Mouse (Mus musculus): Measurements from ENCODE around the gene Atp10b. TPM values are rescaled to one million over a fixed set of nuclear protein-coding genes. Genes with fewer than 3 reads are reported as not detected.

Atp10b gene
- polyA plus RNA-seq, 1 experiment from 2014 or later, result 0.11 TPM

DNA sequence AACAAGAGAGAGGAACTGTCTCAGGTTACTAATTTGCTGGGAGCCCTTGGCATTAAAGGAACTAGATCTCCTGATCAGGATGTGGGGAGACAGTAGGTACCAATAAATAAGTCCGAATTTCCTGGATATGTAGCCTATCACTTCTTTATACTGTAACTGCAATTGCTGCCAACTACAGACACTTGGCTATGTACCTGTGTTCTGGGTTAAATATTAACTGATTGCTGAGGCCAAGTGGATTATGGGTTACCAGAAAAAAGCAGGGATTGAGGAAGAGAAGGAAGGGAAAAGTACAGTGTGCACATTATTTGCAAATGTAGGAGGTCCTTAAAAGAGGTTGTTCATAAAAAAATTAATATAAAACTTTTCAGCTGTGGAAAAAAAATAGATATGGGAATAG, 1.3 kb upstream of the Atp10b start:
- Histone ChIP-seq H3K9me3 (ENCODE audit: control insufficient read depth, low read length) (no peaks in the 10 kb centered on the region), H3K9ac (ENCODE audit: low read length) (no peak overlapping the region), H3K27ac (ENCODE audit: low read depth, low read length) (no peak overlapping the region), H3K36me3 (ENCODE audit: control insufficient read depth, insufficient read depth, low read length) (no peaks in the 10 kb centered on the region), H3K4me2 (no peak overlapping the region), H3K4me3 (ENCODE audit: low read depth, low read length) (no peak overlapping the region), H3K4me1 (ENCODE audit: control insufficient read depth, insufficient read depth, low read length) (no peaks in the 10 kb centered on the region), H3K27me3 (ENCODE audit: control insufficient read depth, insufficient read depth, low read length) (no peaks in the 10 kb centered on the region)
- WGBS, result 78% methylated on average over 1 of the region's 1 CpGs
- DNase-seq (ENCODE audit: low spot score, missing footprints), result no peak
- no peak for ATAC-seq (ENCODE audit: low FRiP score)

DNA sequence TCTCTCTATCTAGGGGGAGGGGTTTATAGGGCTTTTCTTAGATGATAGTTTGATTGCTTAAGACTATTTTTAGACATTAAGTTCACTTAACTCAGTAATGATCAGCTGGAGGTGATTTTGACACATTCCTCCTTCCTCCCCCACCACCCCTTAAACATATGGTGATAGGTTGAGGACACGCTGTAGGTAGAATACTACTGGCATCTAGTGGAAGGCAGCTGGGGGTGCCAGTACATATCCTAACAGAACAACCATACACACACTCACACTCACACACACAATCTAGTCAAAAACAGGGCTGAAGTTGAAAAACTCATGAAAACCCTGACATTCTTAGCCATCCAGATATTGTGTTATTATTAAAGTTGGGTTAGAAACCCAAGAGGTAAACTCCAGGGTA, 5.3 kb downstream of the Atp10b start:
- Histone ChIP-seq H3K27ac (ENCODE audit: low read depth, low read length) (no peak overlapping the region), H3K9ac (ENCODE audit: low read length) (no peak overlapping the region), H3K27me3 (ENCODE audit: control insufficient read depth, insufficient read depth, low read length) (no peaks in the 10 kb centered on the region), H3K36me3 (ENCODE audit: control insufficient read depth, insufficient read depth, low read length) (no peaks in the 10 kb centered on the region), H3K9me3 (ENCODE audit: control insufficient read depth, low read length) (no peaks in the 10 kb centered on the region), H3K4me1 (ENCODE audit: control insufficient read depth, insufficient read depth, low read length) (no peaks in the 10 kb centered on the region), H3K4me2 (no peak overlapping the region), H3K4me3 (ENCODE audit: low read depth, low read length) (no peak overlapping the region)
- DNase-seq (ENCODE audit: low spot score, missing footprints) (no peak), ATAC-seq (ENCODE audit: low FRiP score) (no peak)
- 73% methylated on average over 1 of the region's 1 CpGs for WGBS

- no peak overlapping the region for H3K4me3 ChIP-seq (ENCODE audit: low read depth, low read length)
- H3K36me3 ChIP-seq (ENCODE audit: control insufficient read depth, insufficient read depth, low read length), result no peaks in the 10 kb centered on the region
- H3K27me3 ChIP-seq (ENCODE audit: control insufficient read depth, insufficient read depth, low read length), result no peaks in the 10 kb centered on the region
- H3K4me2 ChIP-seq, result no peak overlapping the region
- H3K27ac ChIP-seq (ENCODE audit: low read depth, low read length), result no peak overlapping the region
- no peak for DNase-seq (ENCODE audit: low spot score, missing footprints)
- no peak overlapping the region for H3K9ac ChIP-seq (ENCODE audit: low read length)
- ATAC-seq (ENCODE audit: low FRiP score), result no peak
- 81% methylated on average over 2 of the region's 2 CpGs for WGBS
- H3K9me3 ChIP-seq (ENCODE audit: control insufficient read depth, low read length), result no peaks in the 10 kb centered on the region
- no peaks in the 10 kb centered on the region for H3K4me1 ChIP-seq (ENCODE audit: control insufficient read depth, insufficient read depth, low read length)
These were observed 5.7 kb downstream of the Atp10b start for GRCm38 (mm10) chr11:43155417-43155816.

GRCm38 (mm10) chr11:43158814-43159213, 9.1 kb downstream of the Atp10b start:
- Histone ChIP-seq H3K4me3 (ENCODE audit: low read depth, low read length) (no peak overlapping the region), H3K27ac (ENCODE audit: low read depth, low read length) (no peak overlapping the region), H3K9ac (ENCODE audit: low read length) (no peak overlapping the region), H3K4me2 (no peak overlapping the region), H3K36me3 (ENCODE audit: control insufficient read depth, insufficient read depth, low read length) (no peaks in the 10 kb centered on the region), H3K27me3 (ENCODE audit: control insufficient read depth, insufficient read depth, low read length) (no peaks in the 10 kb centered on the region), H3K4me1 (ENCODE audit: control insufficient read depth, insufficient read depth, low read length) (no peaks in the 10 kb centered on the region), H3K9me3 (ENCODE audit: control insufficient read depth, low read length) (no peaks in the 10 kb centered on the region)
- DNase-seq (ENCODE audit: low spot score, missing footprints) (no peak), ATAC-seq (ENCODE audit: low FRiP score) (no peak)
- WGBS, result 55% methylated on average over 1 of the region's 1 CpGs

DNA sequence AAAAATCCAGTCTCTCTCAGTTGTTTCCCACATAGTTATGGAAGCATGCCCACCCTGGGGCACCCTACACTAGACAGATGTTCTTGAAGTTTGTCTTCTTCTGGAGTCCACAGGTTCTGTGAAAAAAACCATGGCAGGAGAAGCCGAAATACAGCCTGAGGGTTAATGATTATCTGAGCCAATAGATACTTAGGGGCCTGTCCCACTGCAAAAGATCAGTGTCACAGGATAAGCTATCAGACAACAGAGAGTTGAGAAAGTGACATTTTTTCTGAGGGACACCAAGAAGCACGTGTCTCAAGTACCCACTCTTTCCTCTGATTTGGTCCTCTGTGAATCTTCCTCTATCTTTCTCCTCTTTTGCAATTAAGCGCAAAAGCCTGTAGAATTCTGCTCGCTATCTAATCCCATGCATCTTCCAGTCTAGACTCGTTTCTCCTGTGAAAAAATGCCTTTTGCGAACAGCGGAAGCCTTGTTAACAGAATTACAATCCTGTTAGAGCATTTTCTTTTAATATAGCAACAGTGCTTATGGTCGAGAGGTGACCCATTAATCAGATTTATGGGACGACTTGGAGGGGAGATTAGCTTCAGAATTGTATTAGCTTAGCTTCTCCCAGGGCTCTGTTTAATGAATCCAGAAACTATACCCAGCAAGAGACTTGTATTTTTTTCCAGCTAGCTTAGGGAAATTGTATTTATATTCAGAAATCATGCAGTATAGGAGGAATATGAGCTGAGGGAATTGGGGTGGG, 10.7 kb downstream of the Atp10b start:
- Histone ChIP-seq H3K27ac (ENCODE audit: low read depth, low read length) (no peak overlapping the region), H3K27me3 (ENCODE audit: control insufficient read depth, insufficient read depth, low read length) (no peaks in the 10 kb centered on the region), H3K4me1 (ENCODE audit: control insufficient read depth, insufficient read depth, low read length) (no peaks in the 10 kb centered on the region), H3K9ac (ENCODE audit: low read length) (no peak overlapping the region), H3K9me3 (ENCODE audit: control insufficient read depth, low read length) (no peaks in the 10 kb centered on the region), H3K4me2 (no peak overlapping the region), H3K36me3 (ENCODE audit: control insufficient read depth, insufficient read depth, low read length) (no peaks in the 10 kb centered on the region), H3K4me3 (ENCODE audit: low read depth, low read length) (no peak overlapping the region)
- no peak for DNase-seq (ENCODE audit: low spot score, missing footprints)
- no peak for ATAC-seq (ENCODE audit: low FRiP score)
- 82% methylated on average over 9 of the region's 9 CpGs for WGBS

DNA sequence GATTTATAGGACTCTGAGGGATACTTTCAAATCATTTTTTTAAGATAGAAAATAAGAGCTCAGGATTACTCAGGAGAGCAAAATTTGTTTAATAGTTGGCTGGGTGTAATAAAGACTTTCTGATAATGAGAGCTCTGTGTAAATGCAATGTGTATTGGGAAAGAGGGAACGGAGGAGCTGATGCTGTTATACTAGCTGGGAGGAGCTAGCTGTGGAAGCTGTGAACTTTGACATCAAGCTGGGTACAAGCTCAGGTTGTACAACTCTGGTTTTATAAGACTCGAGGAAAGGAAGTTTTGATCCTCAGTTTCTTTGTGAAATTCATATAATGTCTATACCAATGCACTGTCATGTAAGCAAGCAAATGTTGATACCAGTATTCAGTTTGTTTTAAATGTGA, 20.9 kb downstream of the Atp10b start:
- Histone ChIP-seq H3K9me3 (ENCODE audit: control insufficient read depth, low read length) (no peaks in the 10 kb centered on the region), H3K4me2 (no peak overlapping the region), H3K4me1 (ENCODE audit: control insufficient read depth, insufficient read depth, low read length) (no peaks in the 10 kb centered on the region), H3K27me3 (ENCODE audit: control insufficient read depth, insufficient read depth, low read length) (no peaks in the 10 kb centered on the region), H3K36me3 (ENCODE audit: control insufficient read depth, insufficient read depth, low read length) (no peaks in the 10 kb centered on the region), H3K9ac (ENCODE audit: low read length) (no peak overlapping the region), H3K4me3 (ENCODE audit: low read depth, low read length) (no peak overlapping the region), H3K27ac (ENCODE audit: low read depth, low read length) (no peak overlapping the region)
- no peak for ATAC-seq (ENCODE audit: low FRiP score)
- WGBS, result 81% methylated on average over 2 of the region's 2 CpGs
- no peak for DNase-seq (ENCODE audit: low spot score, missing footprints)

DNA sequence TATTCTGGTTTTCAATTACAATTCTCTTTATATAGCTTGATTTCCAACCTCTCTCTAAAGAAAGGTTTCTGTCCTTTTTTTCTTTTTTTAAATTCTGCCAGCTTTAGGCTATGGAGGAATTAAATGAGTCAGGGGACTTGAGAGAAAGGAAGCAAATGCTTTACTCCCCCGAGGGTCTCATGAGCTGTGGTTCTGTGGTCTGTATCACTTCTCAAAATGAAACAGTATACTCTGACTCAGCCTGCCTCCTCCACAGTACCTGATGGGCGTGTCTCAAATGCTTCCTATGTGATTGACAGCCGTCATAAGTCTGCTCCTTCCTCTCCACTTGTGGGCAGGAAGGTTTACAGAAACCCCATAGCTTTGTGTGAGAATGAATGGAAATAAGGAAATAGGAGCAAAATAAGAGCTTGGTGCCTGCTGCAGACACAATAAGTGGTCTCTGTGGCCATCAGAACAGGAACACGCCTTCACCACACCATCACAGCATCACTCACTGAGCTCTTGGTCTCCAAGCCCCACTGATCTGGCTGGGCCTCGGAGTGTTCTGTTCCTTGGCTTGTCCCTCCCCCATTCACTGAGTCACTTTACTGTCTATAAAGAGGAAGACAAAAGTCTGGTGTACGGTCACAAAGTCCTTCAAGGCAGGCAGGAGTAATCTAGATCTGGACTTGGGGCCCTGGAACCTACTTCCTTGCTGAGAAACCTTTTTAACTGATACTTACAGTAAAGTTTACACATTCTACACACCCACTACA, 24.9 kb downstream of the Atp10b start:
- no peaks in the 10 kb centered on the region for H3K27me3 ChIP-seq (ENCODE audit: control insufficient read depth, insufficient read depth, low read length)
- H3K4me3 ChIP-seq (ENCODE audit: low read depth, low read length), result no peak overlapping the region
- ATAC-seq (ENCODE audit: low FRiP score) (no peak), DNase-seq (ENCODE audit: low spot score, missing footprints) (no peak)
- no peak overlapping the region for H3K4me2 ChIP-seq
- H3K9ac ChIP-seq (ENCODE audit: low read length), result no peak overlapping the region
- H3K36me3 ChIP-seq (ENCODE audit: control insufficient read depth, insufficient read depth, low read length), result no peaks in the 10 kb centered on the region
- WGBS, result 81% methylated on average over 6 of the region's 6 CpGs
- no peaks in the 10 kb centered on the region for H3K9me3 ChIP-seq (ENCODE audit: control insufficient read depth, low read length)
- H3K4me1 ChIP-seq (ENCODE audit: control insufficient read depth, insufficient read depth, low read length), result no peaks in the 10 kb centered on the region
- no peak overlapping the region for H3K27ac ChIP-seq (ENCODE audit: low read depth, low read length)

GRCm38 (mm10) chr11:43182401-43182800, 32.7 kb downstream of the Atp10b start:
- Histone ChIP-seq H3K36me3 (ENCODE audit: control insufficient read depth, insufficient read depth, low read length) (no peaks in the 10 kb centered on the region), H3K4me2 (no peak overlapping the region), H3K4me1 (ENCODE audit: control insufficient read depth, insufficient read depth, low read length) (peaks cover 2% of the 10 kb centered on the region; the same call in 1 of the 2 replicates), H3K27me3 (ENCODE audit: control insufficient read depth, insufficient read depth, low read length) (no peaks in the 10 kb centered on the region), H3K27ac (ENCODE audit: low read depth, low read length) (no peak overlapping the region), H3K9ac (ENCODE audit: low read length) (no peak overlapping the region), H3K9me3 (ENCODE audit: control insufficient read depth, low read length) (no peaks in the 10 kb centered on the region), H3K4me3 (ENCODE audit: low read depth, low read length) (no peak overlapping the region)
- no peak for DNase-seq (ENCODE audit: low spot score, missing footprints)
- 76% methylated on average over 2 of the region's 2 CpGs for WGBS
- ATAC-seq (ENCODE audit: low FRiP score), result no peak

DNA sequence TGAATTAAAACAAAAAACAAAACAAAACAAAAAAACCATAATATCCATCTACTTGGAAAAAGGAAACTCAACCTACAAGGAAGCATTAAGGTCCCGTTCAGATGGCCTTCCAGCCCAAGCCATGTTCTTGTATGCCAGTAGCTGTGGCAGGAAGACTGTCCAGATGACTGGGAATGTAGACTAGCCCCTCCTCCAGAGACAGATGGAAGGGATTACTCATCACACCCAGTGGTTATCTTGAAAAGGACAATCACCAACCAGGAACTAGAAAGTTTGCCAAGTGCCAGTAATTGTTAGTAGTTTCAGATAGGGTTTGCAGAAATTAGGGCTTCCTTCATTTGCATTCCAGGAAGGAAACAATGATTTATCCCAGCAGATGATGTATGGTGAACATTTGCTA, 33.1 kb downstream of the Atp10b start:
- Histone ChIP-seq H3K4me2 (no peak overlapping the region), H3K9ac (ENCODE audit: low read length) (no peak overlapping the region), H3K27me3 (ENCODE audit: control insufficient read depth, insufficient read depth, low read length) (no peaks in the 10 kb centered on the region), H3K36me3 (ENCODE audit: control insufficient read depth, insufficient read depth, low read length) (no peaks in the 10 kb centered on the region), H3K4me1 (ENCODE audit: control insufficient read depth, insufficient read depth, low read length) (peaks cover 2% of the 10 kb centered on the region; the same call in 1 of the 2 replicates), H3K27ac (ENCODE audit: low read depth, low read length) (no peak overlapping the region), H3K9me3 (ENCODE audit: control insufficient read depth, low read length) (no peaks in the 10 kb centered on the region), H3K4me3 (ENCODE audit: low read depth, low read length) (no peak overlapping the region)
- no peak for ATAC-seq (ENCODE audit: low FRiP score)
- DNase-seq (ENCODE audit: low spot score, missing footprints), result no peak
- WGBS, result 69% methylated on average over 1 of the region's 1 CpGs

Measured in midbrain, embryonic 11.5 days (tissue).